Mouse (Mus musculus) lung, postnatal 0 days (tissue): ENCODE measurements around the gene Enpp5.

Source experiments
- CTCF ChIP-seq: IDR thresholded peaks from 2 replicates; pipeline ENCODE4 v1.5.1; 2016; ENCODE audit warnings: antibody characterized with exemption, mild to moderate bottlenecking
- EP300 ChIP-seq: IDR thresholded peaks from 2 replicates; pipeline ENCODE4 v1.6.1; 2016; ENCODE audit warnings: antibody characterized with exemption, mild to moderate bottlenecking, control low read depth

- TF ChIP-seq CTCF (no peak), EP300 (no peak)
These were observed 29.7 kb downstream of the Enpp5 start for GRCm38 (mm10) chr17:44108331-44108730.
